Mouse (Mus musculus) forebrain, embryonic 10.5 days (tissue): Measurements from ENCODE around the gene Cdc42ep1. TPM values are rescaled to one million over a fixed set of nuclear protein-coding genes. Genes with fewer than 3 reads are reported as not detected.

ENCODE experiments used
- DNase-seq: peaks from one replicate; pipeline ENCODE4 v3.0.0-alpha.2; 2017; ENCODE audit warnings: low spot score; ENCODE audit errors: extremely low spot score
- H3K27ac ChIP-seq: fragments of 300-500 bp; sonication (generic); 2 replicates; pipeline ENCODE4 v1.5.1; 2016; ENCODE audit warnings: mild to moderate bottlenecking
- H3K27me3 ChIP-seq: fragments of 300-500 bp; sonication (generic); 2 replicates; pipeline ENCODE4 v1.6.1; 2016; ENCODE audit warnings: mild to moderate bottlenecking; ENCODE audit not compliant: poor library complexity, severe bottlenecking
- H3K36me3 ChIP-seq: fragments of 300-500 bp; sonication (generic); replicated peaks from 2 replicates; pipeline ENCODE4 v1.6.1; 2016; ENCODE audit warnings: mild to moderate bottlenecking, moderate library complexity
- H3K4me1 ChIP-seq: fragments of 300-500 bp; sonication (generic); 2 replicates; pipeline ENCODE4 v1.6.1; 2016
- H3K4me3 ChIP-seq: fragments of 300-500 bp; sonication (generic); 2 replicates; pipeline ENCODE4 v1.5.1; 2016; ENCODE audit warnings: mild to moderate bottlenecking, moderate library complexity
- H3K9me3 ChIP-seq: fragments of 300-500 bp; sonication (generic); 2 replicates; pipeline ENCODE4 v1.6.1; 2016; ENCODE audit warnings: mild to moderate bottlenecking, moderate library complexity
- WGBS: fragments of 180-500 bp; shearing (Covaris S2); methylation state at CpG from one replicate; pipeline ENCODE4 v1.1.7; 2016; 5-methylcytosine and 5-hydroxymethylcytosine counted together
- polyA plus RNA-seq: library from polyadenylated mRNA; unstranded; fragments of >200 nt; fragmentation: Nextera tagmentation; extraction: Ambion mirVana; gene quantifications from 2 replicates; pipeline ENCODE4 v1.2.1, GENCODE M21; 2016

The Cdc42ep1 gene
- polyA plus RNA-seq, 1 experiment from 2014 or later = 12.6 TPM

- Histone ChIP-seq H3K36me3 (no peaks in the 10 kb centered on the region), H3K27ac (peak overlapping the region; percentile 87), H3K9me3 (0 out of 2 replicates have a peak, but pooled peaks cover 5% of the 10 kb centered on the region), H3K27me3 (peaks cover 35% of the 10 kb centered on the region), H3K4me1 (peaks cover 67% of the 10 kb centered on the region), H3K4me3 (peak overlapping the region; percentile 21)
- peak; percentile 70 for DNase-seq
- 9% methylated on average over 14 of the region's 14 CpGs for WGBS
Measured at GRCm38 (mm10) chr15:78832701-78833123, 9.7 kb upstream of the Cdc42ep1 start.

- Histone ChIP-seq H3K27me3 (peaks cover 26% of the 10 kb centered on the region), H3K9me3 (0 out of 2 replicates have a peak, but pooled peaks cover 5% of the 10 kb centered on the region), H3K27ac (peak overlapping the region; percentile 87), H3K4me1 (peaks cover 59% of the 10 kb centered on the region), H3K4me3 (no peak overlapping the region), H3K36me3 (no peaks in the 10 kb centered on the region)
- DNase-seq = no peak
- 90% methylated on average over 3 of the region's 3 CpGs for WGBS
Measured at GRCm38 (mm10) chr15:78833582-78833981, 8.8 kb upstream of the Cdc42ep1 start.

DNA sequence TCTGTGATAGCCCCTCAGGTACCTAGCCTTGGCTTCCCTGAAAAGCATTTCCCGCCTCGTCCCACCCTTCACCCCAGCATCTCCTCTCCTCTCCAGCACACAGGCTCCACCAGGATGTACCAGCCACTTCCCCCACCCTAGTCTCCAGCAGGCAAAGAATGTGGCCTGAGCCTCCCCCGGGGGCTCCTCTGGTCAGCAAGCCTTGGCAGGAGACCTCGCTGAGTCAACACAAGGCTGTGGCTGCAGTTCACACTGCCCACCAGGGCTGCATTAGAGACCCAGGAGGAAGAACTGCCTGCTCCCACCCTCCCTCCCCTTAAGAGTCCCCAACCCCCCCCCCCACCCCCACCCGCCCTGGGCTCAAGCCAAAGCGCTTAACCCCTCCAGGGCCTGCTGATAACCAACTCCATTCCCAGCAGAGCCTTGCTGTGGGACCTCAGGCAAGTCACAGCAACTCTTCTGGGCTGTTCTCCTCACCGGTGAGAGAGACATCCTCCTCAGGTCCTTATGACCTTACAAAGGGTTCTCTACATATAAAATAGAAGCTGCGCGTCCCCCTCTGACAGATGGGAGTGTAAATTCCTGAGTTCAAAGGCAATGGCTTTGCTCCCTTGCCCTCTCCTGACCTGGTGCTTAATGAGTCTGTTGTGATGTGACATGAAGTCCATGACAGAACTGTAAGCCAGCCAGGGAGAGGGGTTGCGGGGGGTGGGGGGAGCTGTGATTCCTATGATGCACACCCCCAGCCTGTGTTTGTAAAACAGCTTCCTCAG, 8.0 kb upstream of the Cdc42ep1 start:
- WGBS = 49% methylated on average over 10 of the region's 10 CpGs
- H3K4me3 ChIP-seq = no peak overlapping the region
- DNase-seq = no peak
- peaks cover 27% of the 10 kb centered on the region for H3K27me3 ChIP-seq
- 0 out of 2 replicates have a peak, but pooled peaks cover 5% of the 10 kb centered on the region for H3K9me3 ChIP-seq
- H3K36me3 ChIP-seq = no peaks in the 10 kb centered on the region
- peaks cover 66% of the 10 kb centered on the region for H3K4me1 ChIP-seq
- peak overlapping the region; percentile 87 for H3K27ac ChIP-seq

DNA sequence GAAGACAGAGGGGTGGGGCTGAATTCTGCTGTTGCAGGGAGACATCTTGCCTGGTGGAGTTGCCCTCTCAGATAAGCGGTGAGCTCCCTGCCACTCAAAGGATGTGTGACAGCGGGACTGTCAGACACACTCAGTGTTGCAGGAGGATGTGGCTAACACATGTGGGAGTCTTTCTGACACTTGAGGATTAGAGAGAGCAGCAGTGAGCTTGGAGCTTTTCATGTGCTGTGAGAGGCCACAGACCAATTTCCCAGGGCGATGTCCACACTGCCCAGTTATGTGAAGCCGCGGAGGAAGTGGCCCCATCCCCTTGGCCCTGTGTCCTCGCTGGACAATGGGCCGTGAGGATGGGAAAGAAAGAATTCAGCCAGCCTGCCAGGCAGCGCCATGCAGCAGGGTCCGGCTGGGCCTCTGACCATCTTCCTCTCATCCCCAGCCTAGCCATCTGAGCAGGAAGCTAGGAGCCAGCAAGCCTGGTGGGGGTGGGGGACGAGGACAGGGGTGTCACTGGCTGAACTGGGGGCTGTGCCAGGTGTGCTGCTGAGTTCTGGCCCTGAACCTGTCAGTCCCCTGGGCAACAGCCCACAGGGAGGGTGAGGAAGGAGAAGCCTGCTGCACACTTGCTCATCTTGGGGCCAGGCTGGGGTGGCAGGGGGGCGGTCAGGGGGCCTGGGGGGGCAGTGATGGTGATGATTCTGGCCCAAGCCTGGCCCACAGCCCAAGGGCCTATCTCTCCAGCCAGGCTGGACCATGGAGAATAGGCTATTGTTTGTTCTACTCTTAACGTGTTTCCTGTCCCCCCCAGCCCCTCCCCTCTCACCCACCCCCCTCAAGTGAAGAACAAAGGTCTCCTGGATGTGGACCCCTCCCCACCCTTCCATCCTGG, 7.0 kb upstream of the Cdc42ep1 start:
- peaks cover 37% of the 10 kb centered on the region for H3K27me3 ChIP-seq
- H3K9me3 ChIP-seq = 0 out of 2 replicates have a peak, but pooled peaks cover 5% of the 10 kb centered on the region
- no peaks in the 10 kb centered on the region for H3K36me3 ChIP-seq
- H3K4me3 ChIP-seq = 0 out of 2 replicates have a peak overlapping the region, but pooled peaks have one; percentile 2
- 22% methylated on average over 12 of the region's 12 CpGs for WGBS
- no peak for DNase-seq
- H3K4me1 ChIP-seq = peaks cover 77% of the 10 kb centered on the region
- peak overlapping the region; percentile 87 for H3K27ac ChIP-seq

DNA sequence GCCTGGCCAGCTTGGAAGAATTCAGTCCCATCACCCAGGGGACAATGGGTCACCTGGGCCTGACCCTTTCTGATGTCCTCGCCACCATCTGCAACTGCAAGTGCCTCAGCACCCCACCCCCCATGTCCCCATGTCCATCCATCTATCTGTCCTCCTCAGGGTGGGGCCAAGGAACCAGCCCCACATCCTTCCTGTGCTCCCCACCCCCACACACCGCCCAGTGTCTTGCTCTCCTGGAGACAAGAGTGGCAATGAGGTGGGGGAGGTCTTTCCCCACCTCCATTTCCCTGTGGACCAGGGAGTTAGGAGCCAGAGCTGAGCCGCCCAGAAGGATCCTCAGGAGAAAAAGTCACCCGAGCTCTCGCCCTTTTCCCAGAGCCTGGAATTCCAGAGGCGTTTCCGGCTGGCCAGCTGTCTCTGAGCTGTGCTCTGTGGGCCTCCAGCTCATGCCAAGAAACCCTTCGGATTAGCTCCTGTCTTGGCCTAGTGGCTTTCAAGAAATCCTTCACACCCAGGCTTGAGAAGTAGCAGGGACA, 6.3 kb upstream of the Cdc42ep1 start:
- Histone ChIP-seq H3K4me1 (peaks cover 80% of the 10 kb centered on the region), H3K27ac (peak overlapping the region; percentile 87), H3K36me3 (no peaks in the 10 kb centered on the region), H3K9me3 (0 out of 2 replicates have a peak, but pooled peaks cover 5% of the 10 kb centered on the region), H3K4me3 (no peak overlapping the region), H3K27me3 (peaks cover 44% of the 10 kb centered on the region)
- no peak for DNase-seq
- 38% methylated on average over 8 of the region's 8 CpGs for WGBS

GRCm38 (mm10) chr15:78839744-78840143, 2.7 kb upstream of the Cdc42ep1 start:
- peaks cover 58% of the 10 kb centered on the region for H3K27me3 ChIP-seq
- H3K4me3 ChIP-seq = 0 out of 2 replicates have a peak overlapping the region, but pooled peaks have one; percentile 5
- 3% methylated on average over 2 of the region's 2 CpGs for WGBS
- H3K36me3 ChIP-seq = no peaks in the 10 kb centered on the region
- no peak for DNase-seq
- H3K9me3 ChIP-seq = 0 out of 2 replicates have a peak, but pooled peaks cover 5% of the 10 kb centered on the region
- H3K4me1 ChIP-seq = peaks cover 80% of the 10 kb centered on the region
- H3K27ac ChIP-seq = peak overlapping the region; percentile 72

DNA sequence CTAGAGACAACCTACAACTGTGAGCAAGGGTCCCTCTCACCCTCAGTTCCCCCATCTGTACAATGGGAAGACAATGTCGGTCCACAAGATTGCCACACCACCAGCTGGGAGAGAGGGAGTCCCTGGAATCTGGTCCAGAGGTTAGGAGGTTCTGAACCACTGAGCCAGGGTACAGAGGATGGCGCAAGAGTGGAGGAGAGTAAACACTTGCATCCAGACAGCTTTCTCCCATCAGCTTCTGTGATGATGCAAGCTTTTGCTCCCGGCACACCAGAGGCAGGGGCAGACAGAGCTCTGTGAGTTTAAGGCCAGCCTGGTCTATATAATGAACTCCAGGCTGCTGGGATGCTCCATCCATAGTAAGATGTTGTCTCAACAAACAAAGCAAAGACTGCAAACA, 2.2 kb upstream of the Cdc42ep1 start:
- Histone ChIP-seq H3K36me3 (no peaks in the 10 kb centered on the region), H3K27ac (peak overlapping the region; percentile 72; the same call in 1 of the 2 replicates), H3K9me3 (0 out of 2 replicates have a peak, but pooled peaks cover 5% of the 10 kb centered on the region), H3K4me3 (no peak overlapping the region), H3K27me3 (peaks cover 63% of the 10 kb centered on the region), H3K4me1 (peaks cover 80% of the 10 kb centered on the region)
- DNase-seq = no peak
- 44% methylated on average over 3 of the region's 3 CpGs for WGBS

DNA sequence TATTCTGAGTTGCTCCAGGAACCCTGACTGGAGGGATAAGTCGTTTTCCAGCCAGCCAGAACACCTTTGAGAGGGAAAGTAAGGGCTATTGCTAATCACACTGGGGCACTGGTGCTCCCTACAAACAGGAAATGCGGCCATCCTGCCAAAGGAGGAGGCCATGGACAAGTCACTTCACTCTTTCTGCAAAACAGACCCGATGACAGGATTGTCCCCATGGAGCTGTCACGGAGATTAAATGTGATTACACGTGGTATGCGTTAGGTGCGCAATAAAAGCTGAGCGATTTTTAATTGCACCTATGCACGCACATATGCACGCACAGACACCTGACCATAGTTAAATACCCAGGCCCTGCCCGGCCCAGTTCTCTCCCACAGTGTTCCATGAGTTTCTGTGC, 1.7 kb upstream of the Cdc42ep1 start:
- Histone ChIP-seq H3K4me3 (no peak overlapping the region), H3K4me1 (peaks cover 80% of the 10 kb centered on the region), H3K27ac (peak overlapping the region; percentile 72; the same call in 1 of the 2 replicates), H3K27me3 (peaks cover 68% of the 10 kb centered on the region), H3K9me3 (0 out of 2 replicates have a peak, but pooled peaks cover 5% of the 10 kb centered on the region), H3K36me3 (no peaks in the 10 kb centered on the region)
- WGBS = 46% methylated on average over 11 of the region's 11 CpGs
- DNase-seq = no peak

- H3K4me1 ChIP-seq = peaks cover 80% of the 10 kb centered on the region
- H3K4me3 ChIP-seq = no peak overlapping the region
- H3K27me3 ChIP-seq = peaks cover 74% of the 10 kb centered on the region
- DNase-seq = no peak
- H3K36me3 ChIP-seq = no peaks in the 10 kb centered on the region
- H3K27ac ChIP-seq = no peak overlapping the region; the same call in 1 of the 2 replicates
- 38% methylated on average over 6 of the region's 6 CpGs for WGBS
- H3K9me3 ChIP-seq = 0 out of 2 replicates have a peak, but pooled peaks cover 5% of the 10 kb centered on the region
Measured at GRCm38 (mm10) chr15:78841161-78841790, 1.1 kb upstream of the Cdc42ep1 start.

- Histone ChIP-seq H3K9me3 (no peaks in the 10 kb centered on the region), H3K4me3 (peak overlapping the region; percentile 60), H3K27me3 (peaks cover 83% of the 10 kb centered on the region), H3K27ac (peak overlapping the region; percentile 54; the same call in 1 of the 2 replicates), H3K36me3 (no peaks in the 10 kb centered on the region), H3K4me1 (peaks cover 80% of the 10 kb centered on the region)
- 39% methylated on average over 21 of the region's 21 CpGs for WGBS
- DNase-seq = no peak
Measured at GRCm38 (mm10) chr15:78843581-78844469, 1.4 kb downstream of the Cdc42ep1 start.

- no peak for DNase-seq
- peaks cover 77% of the 10 kb centered on the region for H3K4me1 ChIP-seq
- H3K27ac ChIP-seq = peak overlapping the region; percentile 54; the same call in 1 of the 2 replicates
- H3K36me3 ChIP-seq = no peaks in the 10 kb centered on the region
- H3K9me3 ChIP-seq = no peaks in the 10 kb centered on the region
- WGBS = 47% methylated on average over 9 of the region's 9 CpGs
- peaks cover 82% of the 10 kb centered on the region for H3K27me3 ChIP-seq
- 0 out of 2 replicates have a peak overlapping the region, but pooled peaks have one; percentile 60 for H3K4me3 ChIP-seq
Measured at GRCm38 (mm10) chr15:78844791-78845190, 2.4 kb downstream of the Cdc42ep1 start.
